Mouse (Mus musculus): Measurements from ENCODE around the gene Abcc9. TPM values are rescaled to one million over a fixed set of nuclear protein-coding genes. Genes with fewer than 3 reads are reported as not detected.

Gene Abcc9
- polyA plus RNA-seq, 1 experiment = 2.3 TPM

DNA sequence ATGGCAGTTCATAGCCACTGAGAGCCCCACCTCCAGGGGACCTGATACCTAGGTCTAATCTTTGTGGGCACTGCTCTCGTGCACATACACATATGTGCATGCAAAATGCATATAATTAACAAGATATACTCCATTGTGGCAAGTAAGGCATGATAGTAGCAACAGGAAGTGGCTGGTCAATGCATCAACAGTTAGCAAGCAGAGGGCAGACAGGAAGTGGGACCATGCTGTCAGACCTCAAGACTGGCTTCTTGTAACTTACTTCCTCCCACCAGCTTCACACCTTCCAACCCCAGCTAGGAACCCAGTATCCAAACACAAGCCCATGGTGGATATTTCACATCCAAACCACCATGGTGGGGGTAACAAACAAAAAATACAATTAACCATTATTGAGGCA lies 141.0 kb downstream of the Abcc9 start:
- TF ChIP-seq POLR2A (IDR thresholded peaks at IDR 0.05; ENCODE audit: low read depth, low read length) (no peak), CTCF (IDR thresholded peaks at IDR 0.05; ENCODE audit: borderline replicate concordance, insufficient read depth, low read length) (no peak)
- no peak overlapping the region for H3K27ac ChIP-seq (ENCODE audit: insufficient read depth, low read length)
- no peaks in the 10 kb centered on the region for H3K4me1 ChIP-seq (ENCODE audit: control insufficient read depth, insufficient read depth, low read length)
- H3K4me3 ChIP-seq (ENCODE audit: insufficient read depth, low read length) = no peak overlapping the region

DNA sequence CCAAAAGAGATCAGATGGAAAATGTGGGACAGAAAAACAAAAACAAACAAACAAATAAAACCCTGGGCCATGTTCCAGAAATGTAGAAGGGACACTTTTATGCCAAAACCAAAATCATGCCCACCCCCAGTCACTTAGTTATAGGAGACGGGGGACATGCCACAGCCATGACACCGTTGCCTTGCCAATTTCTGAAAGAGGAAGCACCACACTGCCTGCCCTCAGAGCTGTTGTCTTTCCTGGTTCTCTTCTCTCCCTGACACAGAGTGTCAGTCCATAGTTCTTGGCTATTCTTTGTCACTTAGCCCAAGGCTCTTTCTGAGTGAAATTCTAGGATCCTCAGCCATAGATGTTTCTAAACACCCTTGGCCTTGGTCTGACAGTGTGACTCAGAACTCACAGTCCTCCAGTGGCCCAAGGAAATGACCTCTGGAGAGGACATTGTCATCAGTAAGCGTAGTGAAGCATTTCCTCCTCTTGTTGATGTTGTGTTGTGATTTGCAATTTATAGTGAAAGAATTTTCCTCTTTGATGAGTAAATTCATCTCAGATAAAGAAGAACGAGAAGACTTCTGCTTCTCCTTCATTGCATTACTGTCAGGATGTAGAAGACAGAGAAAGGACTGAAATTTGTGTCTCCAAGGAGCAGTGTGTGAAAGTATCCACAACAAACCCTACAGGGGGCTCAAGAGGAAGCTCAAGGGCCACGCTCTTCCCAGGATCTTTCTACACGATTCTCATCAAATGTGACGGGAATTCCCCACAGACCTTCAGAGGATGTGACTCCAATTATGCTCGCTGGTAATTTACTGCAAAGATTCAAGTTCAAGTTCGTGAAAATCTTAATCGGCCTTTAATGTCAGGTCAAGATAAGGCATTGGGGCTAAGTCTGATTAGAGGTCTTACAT lies 143.1 kb downstream of the Abcc9 start:
- no peak overlapping the region for H3K4me3 ChIP-seq (ENCODE audit: insufficient read depth, low read length)
- H3K27ac ChIP-seq (ENCODE audit: insufficient read depth, low read length) = no peak overlapping the region
- H3K4me1 ChIP-seq (ENCODE audit: control insufficient read depth, insufficient read depth, low read length) = no peaks in the 10 kb centered on the region
- TF ChIP-seq CTCF (IDR thresholded peaks at IDR 0.05; ENCODE audit: borderline replicate concordance, insufficient read depth, low read length) (no peak), POLR2A (IDR thresholded peaks at IDR 0.05; ENCODE audit: low read depth, low read length) (no peak)

DNA sequence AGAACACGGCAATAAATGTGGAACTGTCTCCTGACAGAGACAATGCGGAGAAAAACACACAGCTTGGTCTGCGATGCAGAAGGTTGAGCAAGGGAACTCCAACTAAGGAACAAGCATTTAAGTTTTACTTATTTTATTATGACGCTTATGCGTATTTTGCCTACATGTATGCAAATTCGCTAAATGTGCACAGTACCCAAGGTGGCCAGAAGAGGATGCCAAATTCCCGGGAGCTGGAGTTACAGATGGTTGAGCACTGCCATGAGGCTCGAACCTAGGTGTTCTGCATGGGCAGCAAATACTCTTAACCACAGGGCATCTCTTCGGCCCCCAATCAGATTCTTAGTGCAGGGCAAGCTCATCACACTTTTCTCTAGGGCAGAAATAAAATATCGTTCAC lies 144.0 kb downstream of the Abcc9 start:
- H3K4me3 ChIP-seq (ENCODE audit: insufficient read depth, low read length) = no peak overlapping the region
- TF ChIP-seq POLR2A (IDR thresholded peaks at IDR 0.05; ENCODE audit: low read depth, low read length) (no peak), CTCF (IDR thresholded peaks at IDR 0.05; ENCODE audit: borderline replicate concordance, insufficient read depth, low read length) (no peak)
- no peak overlapping the region for H3K27ac ChIP-seq (ENCODE audit: insufficient read depth, low read length)
- no peaks in the 10 kb centered on the region for H3K4me1 ChIP-seq (ENCODE audit: control insufficient read depth, insufficient read depth, low read length)

DNA sequence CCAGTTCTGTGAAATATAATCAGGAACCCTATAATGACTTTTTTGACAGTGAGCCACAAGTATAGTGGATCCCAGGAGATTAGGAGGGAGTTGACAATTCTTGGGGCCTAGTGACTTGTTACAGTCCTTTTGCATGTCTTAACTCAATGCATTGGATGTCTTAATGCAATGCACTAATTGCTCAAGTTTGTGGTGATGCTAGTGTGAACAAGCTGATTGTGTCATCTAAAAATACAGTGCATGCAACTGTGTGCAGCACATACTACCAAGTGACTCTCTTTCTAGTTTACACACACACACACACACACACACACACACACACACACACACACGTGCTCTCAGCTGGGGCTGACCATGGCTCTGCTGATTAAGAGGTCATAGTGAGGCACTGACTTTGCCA lies 146.1 kb downstream of the Abcc9 start:
- Histone ChIP-seq H3K4me3 (ENCODE audit: insufficient read depth, low read length) (no peak overlapping the region), H3K4me1 (ENCODE audit: control insufficient read depth, insufficient read depth, low read length) (no peaks in the 10 kb centered on the region), H3K27ac (ENCODE audit: insufficient read depth, low read length) (no peak overlapping the region)
- TF ChIP-seq POLR2A (IDR thresholded peaks at IDR 0.05; ENCODE audit: low read depth, low read length) (no peak), CTCF (IDR thresholded peaks at IDR 0.05; ENCODE audit: borderline replicate concordance, insufficient read depth, low read length) (no peak)

DNA sequence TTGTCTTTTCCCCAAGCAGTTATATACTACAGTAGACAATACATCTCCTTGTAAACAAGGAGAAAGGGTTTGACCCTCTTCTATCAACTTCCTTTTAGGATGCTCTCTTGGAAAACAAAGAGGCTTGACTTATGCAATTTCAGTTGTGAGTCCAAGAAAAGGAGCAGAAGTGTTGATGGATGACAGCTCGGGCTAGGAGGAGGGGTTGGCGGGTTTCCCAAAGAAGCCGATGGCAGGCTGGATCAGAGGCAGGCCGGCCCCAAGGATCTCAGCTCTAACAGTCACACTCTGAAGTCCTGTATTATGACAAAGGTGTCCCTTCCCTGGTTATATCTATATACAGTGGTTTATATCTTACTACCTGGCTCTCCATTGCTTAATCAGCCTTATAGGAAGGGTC lies 150.6 kb downstream of the Abcc9 start:
- Histone ChIP-seq H3K27ac (ENCODE audit: insufficient read depth, low read length) (no peak overlapping the region), H3K4me1 (ENCODE audit: control insufficient read depth, insufficient read depth, low read length) (no peaks in the 10 kb centered on the region; the same call in 1 of the 2 replicates), H3K4me3 (ENCODE audit: insufficient read depth, low read length) (no peak overlapping the region)
- no peak for TF ChIP-seq POLR2A (IDR thresholded peaks at IDR 0.05; ENCODE audit: low read depth, low read length)
- no peak for TF ChIP-seq CTCF (IDR thresholded peaks at IDR 0.05; ENCODE audit: borderline replicate concordance, insufficient read depth, low read length)

DNA sequence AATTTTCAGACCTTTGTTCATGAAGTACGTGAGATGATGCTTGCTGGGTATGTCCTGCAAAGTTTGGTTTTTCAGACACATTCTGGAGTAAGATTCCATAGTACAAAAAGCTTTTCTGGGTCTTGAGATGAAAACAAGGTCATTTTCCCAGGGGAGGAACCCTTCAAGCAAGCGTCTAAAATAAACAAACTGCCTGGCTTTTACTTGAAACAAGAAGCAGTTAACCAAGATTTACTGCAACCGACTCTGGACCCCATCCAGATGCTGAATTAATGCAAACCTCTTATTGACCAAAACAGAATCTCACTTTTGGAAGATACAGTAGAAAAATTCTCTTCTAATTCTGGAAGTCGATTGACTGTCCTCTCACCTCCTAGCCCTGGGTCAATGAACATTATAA lies 151.2 kb downstream of the Abcc9 start:
- no peak overlapping the region for H3K4me3 ChIP-seq (ENCODE audit: insufficient read depth, low read length)
- H3K27ac ChIP-seq (ENCODE audit: insufficient read depth, low read length) = no peak overlapping the region
- H3K4me1 ChIP-seq (ENCODE audit: control insufficient read depth, insufficient read depth, low read length) = no peaks in the 10 kb centered on the region; the same call in 1 of the 2 replicates
- TF ChIP-seq CTCF (IDR thresholded peaks at IDR 0.05; ENCODE audit: borderline replicate concordance, insufficient read depth, low read length) = no peak
- TF ChIP-seq POLR2A (IDR thresholded peaks at IDR 0.05; ENCODE audit: low read depth, low read length) = no peak

DNA sequence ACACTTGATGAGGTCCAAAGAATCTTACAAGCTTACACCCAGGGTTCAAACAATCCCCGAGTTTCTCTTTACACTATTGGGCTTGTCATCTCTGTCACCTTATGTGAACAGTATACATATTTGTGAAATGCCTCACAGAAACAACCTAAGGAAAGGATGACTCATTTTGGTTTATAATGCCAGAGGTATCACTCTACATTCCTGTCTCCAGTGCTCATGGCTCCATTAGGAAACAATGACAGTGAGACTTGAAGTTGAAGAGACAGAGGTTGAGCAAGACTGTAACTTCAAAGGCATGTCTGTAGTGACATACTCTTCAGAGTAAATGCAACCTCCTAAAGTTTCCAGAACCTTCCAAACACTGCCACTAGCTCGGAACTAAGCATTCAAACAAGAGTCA lies 153.7 kb downstream of the Abcc9 start:
- no peak overlapping the region for H3K27ac ChIP-seq (ENCODE audit: insufficient read depth, low read length)
- no peaks in the 10 kb centered on the region; the same call in none of the 2 replicates for H3K4me1 ChIP-seq (ENCODE audit: control insufficient read depth, insufficient read depth, low read length)
- H3K4me3 ChIP-seq (ENCODE audit: insufficient read depth, low read length) = no peak overlapping the region
- TF ChIP-seq POLR2A (IDR thresholded peaks at IDR 0.05; ENCODE audit: low read depth, low read length) (no peak), CTCF (IDR thresholded peaks at IDR 0.05; ENCODE audit: borderline replicate concordance, insufficient read depth, low read length) (no peak)

DNA sequence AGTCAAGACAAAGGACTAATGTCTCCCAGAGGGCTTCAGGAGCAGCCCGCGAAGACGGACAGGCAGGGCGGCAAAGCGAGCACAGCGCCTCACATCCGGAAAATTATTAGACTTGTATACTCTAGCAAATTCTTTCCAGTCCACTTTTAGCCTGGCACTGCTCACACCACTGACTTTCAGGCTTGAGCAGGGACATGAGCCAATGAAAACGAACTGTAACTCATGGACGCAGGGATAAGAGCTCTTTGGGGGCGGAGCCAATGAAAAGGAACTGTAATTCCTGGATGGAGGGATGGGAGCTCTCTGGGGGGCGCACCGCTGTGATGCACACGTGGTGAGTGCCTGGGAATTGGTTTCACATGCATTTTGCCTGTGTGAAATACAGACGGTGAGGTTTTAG lies 157.0 kb downstream of the Abcc9 start:
- Histone ChIP-seq H3K27ac (ENCODE audit: insufficient read depth, low read length) (no peak overlapping the region), H3K4me3 (ENCODE audit: insufficient read depth, low read length) (no peak overlapping the region), H3K4me1 (ENCODE audit: control insufficient read depth, insufficient read depth, low read length) (no peaks in the 10 kb centered on the region; the same call in none of the 2 replicates)
- no peak for TF ChIP-seq CTCF (IDR thresholded peaks at IDR 0.05; ENCODE audit: borderline replicate concordance, insufficient read depth, low read length)
- TF ChIP-seq POLR2A (IDR thresholded peaks at IDR 0.05; ENCODE audit: low read depth, low read length) = no peak

DNA sequence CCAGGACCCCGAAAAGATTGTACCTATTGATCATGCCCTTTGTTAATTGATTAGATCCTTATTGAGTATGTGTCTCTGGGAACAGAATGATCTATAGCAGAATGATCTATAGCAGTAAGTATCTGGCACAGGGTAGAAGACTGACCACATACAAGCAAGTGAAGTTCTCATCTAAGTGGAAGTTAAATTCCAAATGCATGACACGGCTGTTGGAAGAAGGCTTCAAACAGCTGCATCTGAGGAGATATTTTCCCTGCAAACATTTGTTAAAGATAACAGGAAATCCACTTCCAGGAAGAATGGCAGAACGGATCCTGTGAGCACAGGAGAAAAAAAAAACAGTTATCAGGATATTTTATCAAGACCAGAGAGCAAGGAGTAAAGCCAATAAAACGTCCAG lies 158.5 kb downstream of the Abcc9 start:
- H3K27ac ChIP-seq (ENCODE audit: insufficient read depth, low read length) = no peak overlapping the region
- no peaks in the 10 kb centered on the region; the same call in none of the 2 replicates for H3K4me1 ChIP-seq (ENCODE audit: control insufficient read depth, insufficient read depth, low read length)
- H3K4me3 ChIP-seq (ENCODE audit: insufficient read depth, low read length) = no peak overlapping the region
- TF ChIP-seq CTCF (IDR thresholded peaks at IDR 0.05; ENCODE audit: borderline replicate concordance, insufficient read depth, low read length) = no peak
- TF ChIP-seq POLR2A (IDR thresholded peaks at IDR 0.05; ENCODE audit: low read depth, low read length) = no peak

DNA sequence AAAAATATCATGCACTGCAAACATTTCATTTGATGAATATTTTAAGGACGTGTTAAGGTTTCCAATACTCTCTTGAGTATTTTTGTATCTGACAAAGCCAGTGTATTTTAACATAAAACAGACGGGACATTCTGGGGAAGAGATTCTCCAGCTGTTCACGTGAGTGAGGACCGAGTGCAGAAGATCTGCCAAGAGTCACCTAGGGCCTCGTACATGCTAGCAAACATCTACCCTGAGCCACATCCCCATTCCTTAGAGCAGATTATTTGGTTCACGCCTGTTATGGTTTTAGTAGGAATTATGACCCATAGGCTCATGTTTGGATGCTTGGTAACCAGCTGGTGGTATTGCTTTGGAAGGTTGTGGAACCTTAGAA lies 159.3 kb downstream of the Abcc9 start:
- Histone ChIP-seq H3K4me1 (ENCODE audit: control insufficient read depth, insufficient read depth, low read length) (no peaks in the 10 kb centered on the region; the same call in 1 of the 2 replicates), H3K4me3 (ENCODE audit: insufficient read depth, low read length) (no peak overlapping the region), H3K27ac (ENCODE audit: insufficient read depth, low read length) (no peak overlapping the region)
- no peak for TF ChIP-seq POLR2A (IDR thresholded peaks at IDR 0.05; ENCODE audit: low read depth, low read length)
- no peak for TF ChIP-seq CTCF (IDR thresholded peaks at IDR 0.05; ENCODE audit: borderline replicate concordance, insufficient read depth, low read length)

Measured in embryonic fibroblast, embryonic 13.5 days (primary cell).